Mouse (Mus musculus): ENCODE results near the gene Rsc1a1.

The Rsc1a1 gene

DNA sequence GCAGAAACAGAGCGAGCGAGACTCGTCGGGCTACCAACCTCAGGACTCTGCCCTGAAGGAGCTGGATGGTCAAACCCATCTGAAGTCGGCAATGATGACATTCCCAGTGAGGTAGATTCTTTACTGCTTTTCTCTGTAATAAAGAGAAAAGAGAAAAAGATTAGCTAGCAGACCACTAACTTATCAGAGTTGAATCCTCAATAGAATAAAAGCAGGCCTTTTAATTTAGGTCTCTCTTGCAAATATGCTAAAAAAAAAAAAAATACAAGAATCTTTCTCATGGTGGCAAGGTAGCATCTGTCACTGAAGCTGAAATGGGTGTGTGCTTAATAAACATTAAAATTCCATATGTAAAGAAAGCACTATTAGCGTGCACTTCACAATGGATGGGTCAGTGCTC lies at the start of gene Rsc1a1:
Gene Rsc1a1, minus strand, starts transcription at position 101 of the 400 bp plus-strand sequence.
- no peak for DNase-seq

DNA sequence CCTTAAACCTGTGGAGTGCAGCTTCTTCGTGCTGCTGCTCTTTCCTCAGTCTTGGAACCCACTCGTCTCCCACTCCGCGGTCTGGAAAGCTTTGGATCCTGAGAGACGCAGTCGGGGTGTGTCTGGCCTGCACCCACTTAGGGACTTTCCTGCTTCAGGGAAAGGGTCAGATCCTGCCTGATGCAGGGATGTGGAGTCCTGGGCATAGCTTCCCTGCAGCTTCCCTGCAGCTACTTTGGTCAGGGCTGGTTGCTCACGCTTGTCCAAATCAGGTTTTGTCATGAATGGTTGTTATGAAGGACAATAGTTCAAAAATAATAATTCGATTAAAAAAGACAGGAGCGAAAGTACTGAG lies 49.8 kb upstream of the Rsc1a1 start:
- no peak for DNase-seq

DNA sequence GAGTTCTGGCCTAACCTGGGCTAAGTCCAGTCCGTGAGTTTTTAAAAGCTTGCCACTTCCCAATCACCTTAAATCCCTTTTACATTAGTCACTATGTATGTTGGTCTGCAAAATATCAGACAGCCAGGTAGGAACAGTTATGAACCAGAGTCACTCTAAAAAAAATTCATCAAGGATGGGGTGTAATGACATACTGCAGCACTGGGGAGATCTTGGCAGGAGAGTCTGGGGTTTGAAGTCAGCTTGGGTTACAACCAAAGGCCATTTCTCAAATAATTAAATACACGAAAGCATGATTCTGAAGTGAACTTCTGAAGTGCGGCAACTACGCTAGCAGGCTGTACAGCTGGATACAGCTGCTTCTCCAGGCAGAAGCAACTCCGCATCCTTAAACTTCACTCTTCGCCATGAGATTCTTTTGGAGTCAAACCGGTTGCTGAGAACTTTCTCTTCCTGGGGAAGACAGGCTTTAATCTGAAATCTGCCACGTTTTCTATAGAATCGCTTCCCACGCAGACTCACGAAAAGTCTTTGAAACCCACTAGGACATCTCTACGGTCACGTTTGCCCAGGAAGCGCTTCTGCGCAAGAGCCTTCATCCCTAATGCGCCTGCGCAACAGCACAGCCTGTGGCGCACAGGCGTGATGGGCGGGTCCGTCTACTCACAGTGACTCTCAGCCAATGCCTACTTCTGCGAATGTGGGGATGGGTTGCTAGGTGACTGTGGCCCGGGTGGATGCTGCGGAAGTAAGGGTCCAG lies 49.2 kb upstream of the Rsc1a1 start:
- peak; percentile 89 to 95 for DNase-seq

DNA sequence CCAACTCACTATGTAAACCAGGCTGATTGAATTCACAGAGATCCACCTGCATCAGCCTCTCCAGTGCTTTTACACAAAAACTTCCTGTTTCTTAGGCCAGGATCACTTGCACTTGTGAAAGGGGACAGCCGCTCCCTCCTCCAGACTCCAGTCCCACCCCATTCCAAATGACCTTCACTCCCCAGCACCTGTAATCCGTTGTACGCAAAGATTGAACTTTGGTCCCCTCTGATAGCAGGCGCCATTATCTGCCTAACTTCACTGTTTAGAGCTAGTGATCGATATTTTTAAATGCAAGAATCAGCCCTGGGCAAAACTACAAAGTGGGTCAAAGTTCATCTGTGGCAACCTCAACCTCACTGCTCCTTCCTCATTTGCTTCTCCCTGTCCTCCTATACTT lies 46.4 kb upstream of the Rsc1a1 start:
- no peak for DNase-seq

DNA sequence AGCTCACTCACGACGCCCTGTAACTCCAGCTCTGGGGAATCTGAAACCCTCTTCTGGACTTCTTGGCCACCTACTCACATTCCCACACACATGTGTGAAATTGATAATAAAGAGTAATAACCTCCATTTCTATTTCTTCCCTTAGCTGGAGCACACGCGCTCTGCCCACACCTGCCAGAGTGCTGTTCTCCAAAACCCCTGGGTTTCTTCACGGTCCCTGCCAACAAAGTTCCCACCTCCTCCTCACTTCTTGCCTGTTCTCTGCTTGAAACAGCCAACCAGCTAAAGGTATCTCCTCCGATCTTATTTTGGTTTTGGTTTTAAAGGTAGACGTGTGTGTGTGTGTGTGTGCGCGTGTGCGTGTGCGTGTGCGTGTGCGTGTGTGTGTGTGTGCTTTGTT lies 45.0 kb upstream of the Rsc1a1 start:
- DNase-seq = no peak

DNA sequence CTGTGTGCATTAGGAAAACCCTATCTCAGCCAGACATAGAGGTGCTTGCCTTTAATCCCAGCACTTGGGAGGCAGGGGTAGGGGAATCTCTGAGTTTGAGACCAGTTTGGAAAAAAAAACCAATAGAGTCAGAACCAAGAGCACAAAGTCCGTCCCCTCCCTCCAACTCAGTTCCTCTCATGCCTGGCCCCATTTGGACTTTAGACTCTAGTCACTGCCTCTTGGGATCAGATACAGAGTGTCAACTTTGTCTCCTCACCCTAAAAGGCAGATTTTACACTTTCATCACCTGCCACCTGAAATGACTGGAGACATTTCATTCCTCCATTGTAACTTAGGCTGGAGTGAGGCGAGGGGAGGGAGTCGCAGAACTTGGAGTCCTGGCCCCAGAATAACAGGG lies 43.9 kb upstream of the Rsc1a1 start:
- DNase-seq = no peak

DNA sequence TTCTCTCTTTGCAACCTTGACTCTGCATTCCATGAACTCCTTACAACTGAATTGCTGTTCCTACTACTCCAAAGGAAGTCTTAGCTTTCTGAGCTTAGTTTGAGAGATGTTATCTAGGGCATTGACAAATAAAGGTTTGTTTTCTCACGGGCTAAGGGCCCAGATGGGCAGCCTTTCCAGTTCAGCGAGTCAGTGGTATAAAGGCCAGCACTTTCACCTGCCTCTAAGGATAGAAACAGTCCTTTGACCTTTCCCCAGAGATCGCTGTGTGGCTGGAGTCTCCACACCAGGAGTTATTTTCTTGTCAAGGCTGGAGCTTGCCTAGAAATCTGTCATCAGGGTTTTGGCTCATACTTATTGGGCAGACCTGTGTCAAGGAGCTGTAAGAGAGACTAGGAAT lies 40.3 kb upstream of the Rsc1a1 start:
- DNase-seq = no peak

DNA sequence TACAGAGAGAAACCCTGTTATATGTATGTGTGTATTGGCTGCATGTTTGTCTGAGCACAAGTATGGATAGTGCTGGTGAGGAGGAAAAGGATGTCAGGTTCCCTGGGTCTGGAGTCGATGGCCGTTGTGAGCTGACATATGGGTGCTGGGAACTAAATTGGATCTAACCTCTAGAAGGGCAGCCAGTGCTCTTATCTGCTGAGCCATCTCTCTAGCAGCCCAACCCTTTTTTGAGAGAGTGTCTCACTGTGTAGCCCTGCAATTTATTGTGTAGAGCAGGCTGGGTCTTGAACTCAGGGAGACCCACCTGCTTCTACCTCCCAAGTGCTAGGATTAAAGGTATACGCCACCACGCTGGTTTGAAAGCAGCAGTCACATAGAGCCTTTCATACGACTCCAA lies 39.9 kb upstream of the Rsc1a1 start:
- no peak for DNase-seq

DNA sequence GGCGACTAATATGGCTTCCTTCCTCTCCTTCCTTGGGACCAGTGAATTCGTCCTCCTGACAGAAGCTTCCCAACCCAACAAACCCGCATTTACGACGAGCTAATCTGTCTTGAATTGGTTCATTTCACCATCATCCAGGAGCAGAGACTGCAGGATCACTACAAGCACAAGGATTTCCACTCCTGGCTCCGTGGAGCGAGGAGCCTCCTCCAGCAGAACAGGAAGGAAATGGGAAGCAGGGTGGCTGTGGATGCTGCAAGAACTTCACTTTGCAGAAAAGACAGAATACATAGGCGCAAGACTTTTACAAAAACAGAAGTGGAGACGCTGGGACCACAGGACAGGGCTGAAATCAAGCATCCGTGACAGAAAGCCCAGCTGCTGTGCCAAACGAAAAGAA lies 39.2 kb upstream of the Rsc1a1 start:
- no peak for DNase-seq

DNA sequence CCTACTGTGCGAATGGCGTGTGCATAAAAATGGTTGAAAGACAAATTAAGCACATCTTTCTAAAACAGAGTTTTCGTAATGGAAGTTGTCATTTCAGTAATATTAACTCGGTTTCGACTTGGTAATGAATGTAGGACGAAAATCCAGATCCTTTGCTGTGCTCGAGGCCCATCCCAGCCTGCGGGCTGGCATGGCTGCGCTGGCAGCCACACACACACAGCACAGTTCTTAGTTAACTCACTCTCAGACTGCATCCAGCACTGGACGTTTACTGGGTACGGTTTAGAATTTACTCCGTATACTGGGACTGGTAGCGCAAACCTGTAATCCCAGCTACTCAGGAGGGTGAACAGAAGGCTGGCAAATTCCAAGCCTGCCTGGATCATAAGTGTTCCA lies 38.3 kb upstream of the Rsc1a1 start:
- no peak for DNase-seq

DNA sequence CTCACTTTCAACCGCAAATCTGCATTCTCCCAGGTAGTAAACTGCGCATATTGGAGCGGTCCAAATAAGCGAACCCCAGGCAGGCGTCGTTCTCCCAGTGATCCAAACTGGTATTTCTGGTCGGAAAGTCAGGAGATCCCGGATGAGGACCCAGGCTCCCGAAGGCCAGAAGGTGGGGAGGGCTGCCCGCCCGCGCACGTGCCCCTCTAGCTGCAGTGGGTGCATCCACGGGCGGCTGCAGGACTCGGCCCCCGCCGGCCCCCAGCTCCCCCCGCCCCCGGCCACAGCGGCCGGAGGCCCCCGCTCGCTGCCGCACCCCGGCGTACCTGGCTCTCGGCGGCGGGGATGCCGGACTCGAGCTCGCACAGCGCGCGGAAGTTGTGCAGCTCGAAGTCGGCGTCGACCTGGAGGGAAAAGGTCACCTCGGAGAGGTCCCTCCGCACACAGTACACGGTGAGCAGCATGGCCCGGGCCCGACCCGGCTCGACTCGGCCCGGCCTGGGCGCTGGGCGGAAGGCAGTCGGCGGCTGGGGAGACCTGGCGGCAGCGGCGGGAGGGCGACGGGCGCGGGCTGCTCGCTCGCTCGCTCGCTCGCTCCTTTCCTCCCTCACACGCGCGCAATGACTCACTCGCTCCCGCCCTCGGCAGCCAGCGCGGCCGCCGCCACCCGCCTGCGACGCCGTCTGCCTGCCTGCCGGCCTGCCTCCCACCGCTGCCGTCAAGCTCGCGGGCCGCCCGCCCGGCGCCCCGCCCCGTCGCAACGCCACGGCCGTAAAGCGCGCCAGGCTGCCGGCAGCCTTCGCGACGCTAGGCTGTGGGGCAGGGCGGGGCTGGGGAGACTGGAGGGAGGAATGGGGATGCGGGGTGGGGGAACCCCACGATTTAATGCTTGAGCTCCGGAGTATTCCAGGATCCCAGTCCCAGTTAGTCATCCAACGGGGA lies 37.6 kb upstream of the Rsc1a1 start, which contains the start of gene Ddi2:
Gene Ddi2, minus strand, starts transcription at position 689 of the 942 bp plus-strand sequence.
- peak; percentile 90 to 95 for DNase-seq

DNA sequence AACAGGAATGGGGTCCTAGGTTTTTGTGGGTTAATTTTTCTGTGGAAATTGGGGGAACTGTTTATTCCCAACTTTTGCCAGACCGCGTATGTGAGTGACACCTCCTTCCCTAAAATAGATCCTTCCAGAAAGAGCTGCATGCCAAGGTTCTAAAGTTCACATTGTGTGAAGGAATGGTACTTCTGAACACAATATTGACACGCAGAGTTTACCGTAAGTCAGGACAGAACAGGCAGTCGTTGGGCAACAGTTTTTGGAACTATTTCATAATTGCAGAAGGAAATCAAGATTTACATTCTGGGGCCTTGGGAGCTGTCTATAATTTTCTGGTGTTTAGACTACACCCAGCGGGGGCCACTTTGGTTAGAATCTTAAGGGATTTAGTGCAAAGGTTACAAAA lies 36.6 kb upstream of the Rsc1a1 start:
- no peak for DNase-seq

DNA sequence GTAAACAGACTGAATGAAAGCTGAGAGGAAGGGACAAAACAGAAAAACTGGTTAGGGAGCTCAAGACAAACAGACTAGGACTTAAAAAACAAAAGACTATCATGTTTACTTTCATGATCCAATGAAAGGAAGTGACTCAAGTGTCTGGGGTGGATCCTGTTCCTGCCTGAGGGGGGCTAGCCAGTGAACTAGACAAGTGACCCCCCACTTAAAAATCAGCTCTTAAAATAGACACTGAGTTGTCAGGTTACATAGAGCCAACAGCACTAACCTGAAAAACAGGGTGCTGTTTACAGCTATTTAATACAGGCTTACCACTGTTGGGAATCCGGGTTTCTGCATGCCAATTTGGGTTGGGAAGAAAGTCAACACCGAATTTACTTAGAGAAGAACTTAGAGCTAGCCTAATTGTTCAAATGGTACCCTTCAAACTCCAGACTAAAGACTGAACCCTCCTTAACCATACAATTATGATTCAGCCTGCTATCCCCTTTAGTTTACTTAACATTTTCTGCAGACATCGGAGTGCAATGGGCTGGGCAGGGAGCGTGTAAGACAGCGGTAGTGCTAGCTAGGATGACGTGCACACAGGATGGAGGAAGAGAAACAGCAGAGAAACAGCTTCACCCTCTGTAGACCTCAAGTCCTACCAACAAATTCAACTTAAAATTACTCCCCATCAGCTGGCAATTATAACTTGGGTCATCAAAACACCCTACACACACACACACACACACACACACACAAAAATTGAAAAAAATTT lies 35.5 kb upstream of the Rsc1a1 start:
- DNase-seq = no peak

DNA sequence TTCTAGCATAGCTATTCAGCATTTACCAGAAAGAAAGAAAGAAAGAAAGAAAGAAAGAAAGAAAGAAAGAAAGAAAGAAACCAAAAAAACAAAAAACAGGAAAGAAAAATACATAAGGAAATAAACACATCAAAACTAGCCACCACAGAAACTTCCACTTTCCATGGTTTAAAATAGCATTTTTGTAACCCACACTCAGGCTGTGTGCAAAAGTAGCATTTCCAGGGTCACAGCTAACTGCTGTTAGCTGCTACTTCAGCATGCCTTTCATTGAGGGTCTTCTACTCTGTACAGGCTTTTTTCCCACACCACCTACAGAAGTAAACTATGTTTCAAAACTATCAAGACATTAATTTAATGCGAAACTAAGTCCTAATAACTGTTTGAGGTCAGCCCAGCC lies 33.9 kb upstream of the Rsc1a1 start:
- DNase-seq = no peak

DNA sequence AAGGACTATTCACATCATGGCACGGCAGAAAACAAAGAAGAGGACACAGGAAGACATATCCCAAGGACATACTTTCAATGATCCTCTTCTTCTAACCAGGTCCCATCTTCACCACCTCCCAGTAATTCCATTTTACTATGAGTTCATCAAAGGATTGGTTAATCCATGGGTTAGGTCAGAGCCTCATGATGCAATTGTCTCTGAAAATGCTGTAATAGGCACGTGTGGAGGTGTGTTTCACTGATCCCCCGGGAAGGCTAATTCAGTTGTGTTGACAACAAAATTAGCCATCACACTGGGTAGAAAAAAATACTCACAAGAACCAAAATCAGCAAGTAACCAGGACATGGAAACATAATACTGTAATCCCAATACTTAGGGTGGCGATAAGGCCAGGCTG lies 32.2 kb upstream of the Rsc1a1 start:
- no peak for DNase-seq

DNA sequence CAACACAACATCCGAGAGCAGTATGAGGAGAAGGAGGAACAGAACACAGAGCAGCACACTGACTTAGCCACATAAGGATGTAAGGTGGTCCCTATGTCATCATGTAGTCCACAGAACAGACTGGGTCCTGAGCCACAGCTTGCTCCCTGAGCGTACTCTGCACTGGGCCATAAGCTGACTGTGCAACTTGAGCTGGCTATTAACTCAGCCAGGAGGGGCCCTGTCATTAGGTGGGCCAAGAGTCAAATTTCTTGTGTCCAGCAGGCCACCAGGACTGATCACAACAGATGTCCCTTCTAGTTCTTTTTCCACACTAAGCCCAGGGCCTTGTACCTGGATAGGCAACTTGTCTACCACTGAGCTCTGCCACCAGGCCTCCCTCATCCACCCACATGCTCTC lies 29.6 kb upstream of the Rsc1a1 start:
- no peak for DNase-seq

DNA sequence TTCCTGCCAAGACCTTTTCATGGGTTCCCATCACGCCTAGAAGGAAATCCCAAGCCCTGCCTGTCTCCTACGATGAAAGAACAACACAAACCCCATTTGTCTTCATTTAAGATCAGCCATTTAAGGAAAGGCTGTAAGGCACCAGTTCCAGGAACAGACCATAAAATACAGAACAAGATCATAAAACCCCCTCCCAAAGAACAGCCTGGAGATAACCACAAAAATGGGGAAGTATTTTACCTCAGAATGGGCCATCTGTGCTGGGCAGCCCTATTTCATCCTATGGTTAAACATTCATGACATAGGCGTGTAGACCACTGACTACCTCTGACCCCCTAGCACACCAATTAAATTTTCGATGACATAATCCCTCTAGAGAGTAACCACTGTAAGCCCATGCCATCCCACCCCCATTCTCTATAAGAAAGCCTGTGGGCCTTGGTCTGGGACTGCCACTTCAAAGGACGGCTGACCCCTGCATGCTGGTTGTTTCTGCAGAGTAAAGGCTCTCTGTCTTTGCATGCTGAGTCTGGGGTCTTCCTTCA lies 28.3 kb upstream of the Rsc1a1 start:
- DNase-seq = no peak

DNA sequence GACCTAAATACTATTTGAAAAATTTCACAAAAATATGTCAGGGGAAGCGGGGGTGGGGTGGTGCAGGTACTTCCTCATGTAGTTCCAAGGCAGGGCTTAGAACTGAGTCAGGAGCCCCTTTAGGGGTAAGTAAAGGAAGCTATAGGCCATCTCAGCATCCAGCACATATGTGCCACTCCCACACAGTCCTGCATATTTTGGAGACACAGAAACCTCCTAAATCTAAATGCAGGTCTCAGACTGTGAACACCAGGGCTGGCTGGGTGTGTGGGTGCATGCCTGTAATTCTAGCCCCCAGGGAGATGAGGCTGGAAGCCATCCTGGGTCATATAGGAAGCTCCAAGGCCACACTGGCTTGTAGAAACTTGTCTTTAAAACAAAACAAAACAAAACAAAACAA lies 25.9 kb upstream of the Rsc1a1 start:
- no peak for DNase-seq

DNA sequence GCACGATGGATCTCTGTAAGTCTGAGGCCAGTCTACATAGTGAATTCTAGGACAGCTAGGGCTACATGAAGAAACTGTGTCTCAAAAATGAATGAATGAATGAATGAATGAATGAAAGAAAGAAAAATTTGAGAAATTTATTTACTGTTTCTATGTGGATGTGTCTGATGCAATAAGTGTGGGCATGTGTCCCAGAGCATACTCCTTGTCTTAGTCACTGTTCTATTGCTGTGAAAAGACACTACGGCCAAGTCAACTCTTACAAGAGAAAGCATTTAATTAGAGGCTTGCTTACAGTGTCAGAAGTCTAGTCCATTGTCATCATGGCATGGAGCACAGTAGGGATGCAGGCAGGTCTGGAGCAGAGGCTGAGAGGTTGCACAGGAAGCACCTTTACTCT lies 23.6 kb upstream of the Rsc1a1 start:
- DNase-seq = no peak

DNA sequence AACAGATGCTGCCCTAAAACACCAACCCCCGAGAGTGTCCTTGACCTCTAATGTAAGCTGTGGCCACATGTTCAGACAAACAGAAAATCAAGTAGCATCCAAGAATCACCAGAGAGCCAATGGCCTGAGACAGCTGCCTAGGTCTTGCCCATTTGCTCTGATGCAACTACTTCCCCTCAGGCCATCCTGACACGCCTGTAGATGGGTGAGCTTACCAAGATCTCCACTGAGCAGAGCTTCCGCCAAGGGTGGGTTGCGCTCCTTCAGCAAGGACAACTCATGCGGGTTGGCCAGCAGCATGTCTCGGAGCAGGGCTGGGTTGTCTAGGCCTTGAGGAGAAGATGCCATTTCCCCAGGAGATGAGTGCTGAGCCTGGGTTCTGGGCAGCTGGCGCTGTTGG lies 22.6 kb upstream of the Rsc1a1 start:
- no peak for DNase-seq

DNA sequence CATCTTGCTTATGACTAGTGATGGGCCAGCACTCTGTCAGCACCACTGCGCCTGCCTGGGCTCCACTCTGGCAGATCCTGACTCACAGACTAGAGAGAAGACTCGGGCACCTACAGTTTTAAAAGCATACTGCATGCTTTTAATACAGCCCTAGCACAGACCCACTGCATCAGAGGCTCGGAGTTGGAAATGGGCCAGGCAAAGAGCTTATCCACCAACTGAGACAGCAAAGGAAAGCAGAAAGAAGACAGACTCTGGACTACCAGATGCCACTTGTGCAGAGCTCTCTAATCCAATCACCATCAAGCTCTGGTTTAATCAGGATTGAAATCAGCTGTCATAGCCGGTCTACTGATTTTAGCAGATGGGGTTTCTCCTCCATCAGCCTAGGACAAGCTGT lies 19.9 kb upstream of the Rsc1a1 start:
- no peak for DNase-seq

DNA sequence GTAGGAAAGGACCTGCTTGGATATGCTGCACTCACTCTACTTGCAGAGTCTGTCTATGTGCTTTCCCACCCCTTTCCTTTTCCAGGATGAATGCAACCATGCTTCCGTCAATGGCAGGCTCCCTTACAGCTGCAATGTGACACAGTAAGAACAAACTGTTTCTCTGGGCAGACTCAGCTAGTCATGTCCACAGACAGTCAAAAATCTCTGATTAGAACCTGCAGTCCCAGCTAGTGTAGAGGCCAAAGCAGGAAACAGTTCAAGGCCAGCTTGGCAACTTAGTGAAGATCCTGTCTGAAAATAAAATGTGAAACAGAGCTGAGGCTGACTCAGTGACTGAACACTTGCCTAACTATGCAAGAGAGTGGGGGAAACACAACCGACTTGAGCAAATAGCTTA lies 19.2 kb upstream of the Rsc1a1 start:
- no peak for DNase-seq

DNA sequence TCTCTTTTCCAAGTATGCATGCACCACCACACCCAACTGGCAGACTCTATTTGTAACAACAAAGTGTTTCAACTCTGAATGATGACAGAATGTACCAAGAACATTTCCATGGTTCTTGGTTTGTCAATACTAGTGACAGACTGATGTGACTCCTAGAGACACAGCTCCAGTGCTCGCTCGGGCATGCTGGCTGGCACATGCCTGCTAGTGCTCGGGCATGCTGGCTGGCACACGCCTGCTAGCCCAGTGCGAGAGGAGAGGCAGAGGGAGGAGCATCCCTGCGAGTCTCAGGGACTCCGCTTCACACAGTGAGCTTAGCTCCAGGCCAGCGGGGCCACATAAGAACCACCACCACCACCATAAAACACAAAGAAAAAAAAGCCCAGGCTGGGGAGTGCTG lies 9.3 kb upstream of the Rsc1a1 start:
- DNase-seq = no peak

All from thymus, postnatal 36 days (tissue).